Mouse (Mus musculus): ENCODE results near the gene Zfp616.

The Zfp616 gene

GRCm38 (mm10) chr11:74069655-74070054 lies at the start of gene Zfp616:
TSS of gene Zfp616 (plus strand) at chr11:74069955.
- DNase-seq (ENCODE audit: low read depth), result no peak

- DNase-seq (ENCODE audit: low read depth), result no peak
Measured at GRCm38 (mm10) chr11:74051347-74051746, 18.4 kb upstream of the Zfp616 start.

GRCm38 (mm10) chr11:74056451-74056850 lies 13.3 kb upstream of the Zfp616 start, which contains the start of the genes Olfr139 and Olfr399:
TSS of gene Olfr139 (minus strand) at chr11:74056551.
TSS of gene Olfr399 (minus strand) at chr11:74056615.
- no peak for DNase-seq (ENCODE audit: low read depth)

GRCm38 (mm10) chr11:74100724-74101123 lies 31.0 kb downstream of the Zfp616 start:
- no peak for DNase-seq (ENCODE audit: low read depth)

GRCm38 (mm10) chr11:74101507-74101906 lies 31.8 kb downstream of the Zfp616 start:
- no peak for DNase-seq (ENCODE audit: low read depth)

GRCm38 (mm10) chr11:74105066-74105465 lies 35.3 kb downstream of the Zfp616 start:
- no peak for DNase-seq (ENCODE audit: low read depth)

GRCm38 (mm10) chr11:74113412-74113811 lies 43.7 kb downstream of the Zfp616 start, which contains the start of gene Olfr401:
TSS of gene Olfr401 (plus strand) at chr11:74113712.
- no peak for DNase-seq (ENCODE audit: low read depth)
